ENCODE assay signal across 17 mouse cellular contexts in genomic region chr2:116018781-116019465, GRCm38 (mm10). TPM values are rescaled to one million over a fixed set of nuclear protein-coding genes. Genes with fewer than 3 reads are reported as not detected.
A peak's percentile ranks its signal among the peaks of the same experiment; 100 is the strongest.
DNase-seq lines count a peak whose midpoint lies in the region; ATAC-seq lines count a peak whose summit lies in the region.
"Had no signal": no experiment of that assay in that cellular context is flagged by ENCODE, and none has a peak within 500 bp of the region (broad histone marks: within the 10 kb centered on the region; RNA-seq: fewer than 3 reads in every experiment).

No protein-coding gene starts in this region.

- peak overlapping the region; percentile 54 for H3K9ac ChIP-seq in forebrain, embryonic 14.5 days (ENCODE audit: low read length)
- peak overlapping the region; percentile 55 for H3K9ac ChIP-seq in midbrain, embryonic 11.5 days (ENCODE audit: low read length)
- H3K9ac ChIP-seq: limb, embryonic 12.5 days; lung, embryonic 15.5 days had no signal

- intact Hi-C loops in heart, postnatal 14 days (cut with DNase I) = no loop called here

- peak; percentile 51 for ATAC-seq in forebrain, embryonic 14.5 days
- peak; percentile 18 for ATAC-seq in midbrain, embryonic 11.5 days (ENCODE audit: low FRiP score)

- DNase-seq in heart, embryonic 10.5 days (ENCODE audit: low spot score) = no peak
- DNase-seq in heart, postnatal 14 days = no peak
- DNase-seq in forebrain, embryonic 14.5 days (ENCODE audit: low spot score) = peak; percentile 70
- no peak for DNase-seq in midbrain, embryonic 11.5 days (ENCODE audit: low spot score, missing footprints)
- peak; percentile 57 for DNase-seq in retina, postnatal 1 day
- no peak for DNase-seq in urinary bladder, postnatal 14 days (ENCODE audit: low spot score)
- no peak for DNase-seq in layer of hippocampus, adult 11-12 months (ENCODE audit: low spot score)
- DNase-seq in ovary, postnatal 36 days (ENCODE audit: low spot score) = no peak
- DNase-seq: adrenal gland, postnatal 25 days; cerebellum, postnatal 10 days; heart, adult 18-20 months; kidney, postnatal 25 days; thymus, postnatal 4 days had no signal

- H3K36me3 ChIP-seq in heart, embryonic 10.5 days = peaks cover 27% of the 10 kb centered on the region; the same call in 1 of the 2 replicates
- peaks cover 27% of the 10 kb centered on the region; the same call in 1 of the 2 replicates for H3K36me3 ChIP-seq in forebrain, embryonic 14.5 days (ENCODE audit: control insufficient read depth, insufficient read depth, low read length)
- H3K36me3 ChIP-seq in midbrain, embryonic 11.5 days (ENCODE audit: control insufficient read depth, insufficient read depth, low read length) = no peaks in the 10 kb centered on the region
- H3K36me3 ChIP-seq: limb, embryonic 12.5 days; lung, embryonic 15.5 days had no signal

- peak overlapping the region; percentile 75 for H3K27ac ChIP-seq in heart, embryonic 10.5 days
- peak overlapping the region; percentile 85 for H3K27ac ChIP-seq in forebrain, embryonic 14.5 days (ENCODE audit: low read depth, low read length)
- H3K27ac ChIP-seq in midbrain, embryonic 11.5 days (ENCODE audit: low read depth, low read length) = peak overlapping the region; percentile 86
- H3K27ac ChIP-seq: limb, embryonic 12.5 days; lung, embryonic 15.5 days had no signal

- H3K4me3 ChIP-seq in heart, embryonic 10.5 days = no peak overlapping the region
- no peak overlapping the region for H3K4me3 ChIP-seq in forebrain, embryonic 14.5 days (ENCODE audit: low read depth, low read length)
- H3K4me3 ChIP-seq in midbrain, embryonic 11.5 days (ENCODE audit: low read depth, low read length) = no peak overlapping the region
- H3K4me3 ChIP-seq: erythroblast, embryonic 14.5 days; limb, embryonic 12.5 days; lung, embryonic 15.5 days had no signal

- 83% methylated on average over 10 of the region's 10 CpGs for WGBS in heart, embryonic 10.5 days
- WGBS in forebrain, embryonic 14.5 days = 9% methylated on average over 10 of the region's 10 CpGs
- 27% methylated on average over 10 of the region's 10 CpGs for WGBS in midbrain, embryonic 11.5 days

- H3K27me3 ChIP-seq in heart, embryonic 10.5 days (ENCODE audit: insufficient read depth, poor library complexity, severe bottlenecking) = no peaks in the 10 kb centered on the region
- no peaks in the 10 kb centered on the region for H3K27me3 ChIP-seq in forebrain, embryonic 14.5 days (replicated peaks; ENCODE audit: control insufficient read depth, insufficient read depth, low read length)
- no peaks in the 10 kb centered on the region for H3K27me3 ChIP-seq in midbrain, embryonic 11.5 days (ENCODE audit: control insufficient read depth, insufficient read depth, low read length)
- H3K27me3 ChIP-seq: lung, embryonic 15.5 days had no signal

- H3K9me3 ChIP-seq in heart, embryonic 10.5 days = no peaks in the 10 kb centered on the region
- no peaks in the 10 kb centered on the region for H3K9me3 ChIP-seq in forebrain, embryonic 14.5 days (replicated peaks; ENCODE audit: control insufficient read depth, low read length)
- H3K9me3 ChIP-seq in midbrain, embryonic 11.5 days (ENCODE audit: control insufficient read depth, low read length) = no peaks in the 10 kb centered on the region
- H3K9me3 ChIP-seq: limb, embryonic 12.5 days; lung, embryonic 15.5 days had no signal

- peaks cover 40% of the 10 kb centered on the region for H3K4me1 ChIP-seq in heart, embryonic 10.5 days
- peaks cover 36% of the 10 kb centered on the region for H3K4me1 ChIP-seq in forebrain, embryonic 14.5 days (ENCODE audit: control insufficient read depth, insufficient read depth, low read length)
- peaks cover 33% of the 10 kb centered on the region for H3K4me1 ChIP-seq in midbrain, embryonic 11.5 days (ENCODE audit: control insufficient read depth, insufficient read depth, low read length)

- peak overlapping the region; percentile 39 for H3K4me2 ChIP-seq in forebrain, embryonic 14.5 days (ENCODE audit: low read length)
- H3K4me2 ChIP-seq in midbrain, embryonic 11.5 days = peak overlapping the region; percentile 12
- H3K4me2 ChIP-seq: limb, embryonic 12.5 days; lung, embryonic 15.5 days had no signal

RNA-seq across cellular contexts. Expression of gene Meis2, which starts 46.7 kb away (rescaled TPM):
- polyA plus RNA-seq in heart, embryonic 10.5 days (2016; fragmentation: Nextera tagmentation; extraction: Ambion mirVana) = 45.2 and 62.7 TPM in 2 replicates
- 10 to 100 TPM; 19.9 to 21.3 TPM for total RNA-seq in heart, postnatal 14 days (2021)
- polyA plus RNA-seq in forebrain, embryonic 14.5 days (2014; fragmentation: Nextera tagmentation; extraction: Ambion mirVana) = 99.1 and 114 TPM in 2 replicates
- polyA plus RNA-seq in midbrain, embryonic 11.5 days (2014; fragmentation: Nextera tagmentation; extraction: Ambion mirVana) = 52.2 and 56.5 TPM in 2 replicates
- total RNA-seq: monocyte, adult 5-6 weeks had no signal
- polyA plus RNA-seq: erythroblast, embryonic 14.5 days had no signal

Comparison
In these comparisons a context has a peak if more than half of its experiments do, and no peak if none do; other contexts are left out.
1. DNase-seq: peak in forebrain, embryonic 14.5 days (single experiment) and retina, postnatal 1 day (single experiment); none in heart, embryonic 10.5 days (single experiment), heart, postnatal 14 days (0 of 2), midbrain, embryonic 11.5 days (single experiment), urinary bladder, postnatal 14 days (single experiment), layer of hippocampus, adult 11-12 months (single experiment) and ovary, postnatal 36 days (single experiment).
2. Peak in every context shown above with its lines, with median percentiles within 50 percentile points of each other: H3K27ac ChIP-seq.